16 mouse cellular contexts compared by ENCODE assay signal in genomic region chr1:54887873-54888272, GRCm38 (mm10). TPM values are rescaled to one million over a fixed set of nuclear protein-coding genes. Genes with fewer than 3 reads are reported as not detected.
A peak's percentile ranks its signal among the peaks of the same experiment; 100 is the strongest.
DNase-seq lines count a peak whose midpoint lies in the region; ATAC-seq and TF ChIP-seq lines count a peak whose summit lies in the region.
"Had no signal": no experiment of that assay in that cellular context is flagged by ENCODE, and none has a peak within 500 bp of the region (broad histone marks: within the 10 kb centered on the region; RNA-seq: fewer than 3 reads in every experiment).

No protein-coding gene starts in this region.

- WGBS in embryonic facial prominence, embryonic 12.5 days = 78% methylated on average over 3 of the region's 3 CpGs
- WGBS in embryonic facial prominence, embryonic 10.5 days = 82% methylated on average over 3 of the region's 3 CpGs
- 64% methylated on average over 3 of the region's 3 CpGs for WGBS in kidney, embryonic 15.5 days
- 75% methylated on average over 3 of the region's 3 CpGs for WGBS in midbrain, postnatal 0 days
- WGBS in midbrain, embryonic 13.5 days = 92% methylated on average over 3 of the region's 3 CpGs

- no peak overlapping the region for H3K4me2 ChIP-seq in embryonic facial prominence, embryonic 12.5 days (replicated peaks)
- no peak overlapping the region for H3K4me2 ChIP-seq in kidney, embryonic 15.5 days
- no peak overlapping the region for H3K4me2 ChIP-seq in midbrain, postnatal 0 days (ENCODE audit: low read depth, low read length, poor library complexity, severe bottlenecking)
- no peak overlapping the region for H3K4me2 ChIP-seq in midbrain, embryonic 13.5 days (replicated peaks)
- H3K4me2 ChIP-seq: liver, embryonic 12.5 days; midbrain, embryonic 15.5 days had no signal

- H3K4me3 ChIP-seq in embryonic facial prominence, embryonic 12.5 days = no peak overlapping the region
- no peak overlapping the region for H3K4me3 ChIP-seq in embryonic facial prominence, embryonic 10.5 days
- no peak overlapping the region for H3K4me3 ChIP-seq in kidney, embryonic 15.5 days (replicated peaks)
- no peak overlapping the region for H3K4me3 ChIP-seq in midbrain, postnatal 0 days (ENCODE audit: low read depth, low read length)
- no peak overlapping the region for H3K4me3 ChIP-seq in midbrain, embryonic 13.5 days (replicated peaks)
- H3K4me3 ChIP-seq: liver, embryonic 12.5 days; midbrain, embryonic 15.5 days had no signal

- H3K27me3 ChIP-seq in embryonic facial prominence, embryonic 12.5 days = no peaks in the 10 kb centered on the region
- H3K27me3 ChIP-seq in embryonic facial prominence, embryonic 10.5 days (replicated peaks; ENCODE audit: low read depth, poor library complexity, severe bottlenecking) = no peaks in the 10 kb centered on the region
- no peaks in the 10 kb centered on the region for H3K27me3 ChIP-seq in kidney, embryonic 15.5 days
- no peaks in the 10 kb centered on the region for H3K27me3 ChIP-seq in midbrain, postnatal 0 days (ENCODE audit: insufficient read depth, low read length)
- H3K27me3 ChIP-seq in midbrain, embryonic 13.5 days = no peaks in the 10 kb centered on the region
- H3K27me3 ChIP-seq: liver, embryonic 12.5 days; midbrain, embryonic 15.5 days had no signal

- no peaks in the 10 kb centered on the region for H3K36me3 ChIP-seq in embryonic facial prominence, embryonic 12.5 days
- H3K36me3 ChIP-seq in embryonic facial prominence, embryonic 10.5 days (replicated peaks) = no peaks in the 10 kb centered on the region
- no peaks in the 10 kb centered on the region for H3K36me3 ChIP-seq in kidney, embryonic 15.5 days
- no peaks in the 10 kb centered on the region for H3K36me3 ChIP-seq in midbrain, postnatal 0 days (ENCODE audit: insufficient read depth, low read length)
- no peaks in the 10 kb centered on the region for H3K36me3 ChIP-seq in midbrain, embryonic 13.5 days
- H3K36me3 ChIP-seq: G1E; liver, embryonic 12.5 days; midbrain, embryonic 15.5 days had no signal

- no peaks in the 10 kb centered on the region for H3K9me3 ChIP-seq in embryonic facial prominence, embryonic 12.5 days
- no peaks in the 10 kb centered on the region for H3K9me3 ChIP-seq in embryonic facial prominence, embryonic 10.5 days
- no peaks in the 10 kb centered on the region for H3K9me3 ChIP-seq in kidney, embryonic 15.5 days (replicated peaks)
- H3K9me3 ChIP-seq in midbrain, postnatal 0 days (ENCODE audit: low read length) = no peaks in the 10 kb centered on the region
- H3K9me3 ChIP-seq in midbrain, embryonic 13.5 days = no peaks in the 10 kb centered on the region
- H3K9me3 ChIP-seq: G1E; liver, embryonic 12.5 days; midbrain, embryonic 15.5 days had no signal

- no peak for ATAC-seq in embryonic facial prominence, embryonic 12.5 days (ENCODE audit: insufficient number of reproducible peaks, insufficient read depth, low FRiP score, low TSS enrichment)
- ATAC-seq in kidney, embryonic 15.5 days (replicated peaks; ENCODE audit: low FRiP score) = no peak
- ATAC-seq in midbrain, postnatal 0 days (ENCODE audit: low FRiP score) = no peak
- no peak for ATAC-seq in midbrain, embryonic 13.5 days
- ATAC-seq: liver, embryonic 12.5 days had no signal

- DNase-seq in embryonic facial prominence, embryonic 10.5 days (ENCODE audit: low spot score) = no peak
- no peak for DNase-seq in kidney, postnatal 36 days
- peak; percentile 26 for DNase-seq in midbrain, postnatal 0 days (ENCODE audit: low spot score)
- DNase-seq in embryo, embryonic 11 days = no peak
- DNase-seq in adrenal gland, adult 2 months = no peak
- DNase-seq: cerebellum, postnatal 14 days; gastrocnemius, postnatal 10 days; kidney, adult 9 months; layer of hippocampus, postnatal 36 days; thymus, postnatal 36 days had no signal

- no peak overlapping the region for H3K9ac ChIP-seq in embryonic facial prominence, embryonic 12.5 days
- no peak overlapping the region for H3K9ac ChIP-seq in kidney, embryonic 15.5 days
- H3K9ac ChIP-seq in midbrain, postnatal 0 days (replicated peaks; ENCODE audit: low read length, poor library complexity, severe bottlenecking) = no peak overlapping the region
- no peak overlapping the region for H3K9ac ChIP-seq in midbrain, embryonic 13.5 days (replicated peaks)
- H3K9ac ChIP-seq: liver, embryonic 12.5 days; midbrain, embryonic 15.5 days had no signal

- peak overlapping the region; percentile 9; the same call in 1 of the 2 replicates for H3K27ac ChIP-seq in embryonic facial prominence, embryonic 12.5 days
- H3K27ac ChIP-seq in embryonic facial prominence, embryonic 10.5 days (replicated peaks) = no peak overlapping the region
- H3K27ac ChIP-seq in kidney, embryonic 15.5 days = 0 out of 2 replicates have a peak overlapping the region, but pooled peaks have one; percentile 37
- no peak overlapping the region for H3K27ac ChIP-seq in midbrain, postnatal 0 days (ENCODE audit: low read depth, low read length)
- no peak overlapping the region for H3K27ac ChIP-seq in midbrain, embryonic 13.5 days
- H3K27ac ChIP-seq: liver, embryonic 12.5 days; midbrain, embryonic 15.5 days had no signal

- peaks cover 17% of the 10 kb centered on the region for H3K4me1 ChIP-seq in embryonic facial prominence, embryonic 12.5 days
- H3K4me1 ChIP-seq in embryonic facial prominence, embryonic 10.5 days = peaks cover 30% of the 10 kb centered on the region
- H3K4me1 ChIP-seq in kidney, embryonic 15.5 days = peaks cover 9% of the 10 kb centered on the region
- H3K4me1 ChIP-seq in midbrain, postnatal 0 days (ENCODE audit: insufficient read depth, low read length) = no peaks in the 10 kb centered on the region
- no peaks in the 10 kb centered on the region for H3K4me1 ChIP-seq in midbrain, embryonic 13.5 days (replicated peaks)
- H3K4me1 ChIP-seq: liver, embryonic 12.5 days; midbrain, embryonic 15.5 days had no signal

- no peak for TF ChIP-seq CTCF in midbrain, postnatal 0 days (IDR thresholded peaks at IDR 0.05)

RNA-seq across cellular contexts. Expression of gene Ankrd44, which starts 38.3 kb away (rescaled TPM):
- 27.0 and 30.8 TPM in 2 replicates for polyA plus RNA-seq in embryonic facial prominence, embryonic 12.5 days (2016; fragmentation: Nextera tagmentation; extraction: Ambion mirVana)
- 17.4 and 19.2 TPM in 2 replicates for polyA plus RNA-seq in embryonic facial prominence, embryonic 10.5 days (2016; fragmentation: Nextera tagmentation; extraction: Ambion mirVana)
- 7.4 and 7.9 TPM in 2 replicates for polyA plus RNA-seq in kidney, embryonic 15.5 days (2015; fragmentation: Nextera tagmentation; extraction: Ambion mirVana)
- total RNA-seq in midbrain, postnatal 0 days (2014; rRNA removed) = 51.6 and 68.9 TPM in 2 replicates
- polyA plus RNA-seq in midbrain, postnatal 0 days (2015; fragmentation: Nextera tagmentation; extraction: Ambion mirVana) = 13.2 and 16.7 TPM in 2 replicates
- 19.7 and 22.2 TPM in 2 replicates for polyA plus RNA-seq in midbrain, embryonic 13.5 days (2015; fragmentation: Nextera tagmentation; extraction: Ambion mirVana)
- total RNA-seq in adrenal gland, adult 2 months (2021) = 10 to 100 TPM; 12.7 to 17.0 TPM
- 1.8 and 2.3 TPM in 2 replicates for polyA plus RNA-seq in adrenal gland, adult 2 months (2012; rRNA removed)

Comparison
In these comparisons a context has a peak if more than half of its experiments do, and no peak if none do; other contexts are left out.
1. H3K27ac ChIP-seq: peak in embryonic facial prominence, embryonic 12.5 days (single experiment) and kidney, embryonic 15.5 days (single experiment); none in embryonic facial prominence, embryonic 10.5 days (single experiment), midbrain, postnatal 0 days (single experiment) and midbrain, embryonic 13.5 days (single experiment).